Mouse (Mus musculus): Measurements from ENCODE around the gene Ttc3. TPM values are rescaled to one million over a fixed set of nuclear protein-coding genes. Genes with fewer than 3 reads are reported as not detected.

The Ttc3 gene
- polyA plus RNA-seq, 1 experiment, result 16.2 TPM

DNA sequence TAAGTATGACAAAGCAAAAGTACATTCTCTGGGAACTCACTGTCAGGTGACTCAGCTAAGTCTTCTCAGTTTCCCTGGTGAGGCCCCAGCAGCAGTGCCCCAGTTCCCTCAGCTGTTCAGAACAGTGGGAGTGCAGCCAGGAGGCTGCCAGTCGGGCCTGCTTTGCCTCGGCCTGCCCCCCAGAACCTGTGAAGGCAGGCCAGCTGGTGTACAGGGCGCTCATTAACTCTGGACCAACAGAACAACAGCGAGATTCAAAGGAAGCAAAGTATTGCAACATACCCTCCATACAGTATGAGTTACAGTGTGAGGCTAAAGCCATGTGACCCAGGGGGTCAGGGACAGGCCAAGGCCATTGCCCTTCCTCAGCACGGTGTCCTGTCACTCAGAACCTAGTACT is 127.5 kb downstream of the Ttc3 start:
- H3K27me3 ChIP-seq (ENCODE audit: control insufficient read depth, insufficient read depth, insufficient read length), result no peaks in the 10 kb centered on the region
- peaks cover 53% of the 10 kb centered on the region for H3K36me3 ChIP-seq (ENCODE audit: control insufficient read depth, insufficient read depth)
- H3K79me2 ChIP-seq (ENCODE audit: control insufficient read depth, insufficient read depth), result no peaks in the 10 kb centered on the region
- H3ac ChIP-seq (ENCODE audit: control insufficient read depth, insufficient read length, low read depth), result no peak overlapping the region
- no peak for TF ChIP-seq USF1 (IDR thresholded peaks at IDR 0.05; ENCODE audit: low read depth)
- no peak for TF ChIP-seq MAX (IDR thresholded peaks at IDR 0.05)
- no peak for TF ChIP-seq FOSL1 (IDR thresholded peaks at IDR 0.05; ENCODE audit: insufficient read depth, low read length, poor library complexity, severe bottlenecking)
- TF ChIP-seq MYOG (IDR thresholded peaks at IDR 0.05; ENCODE audit: control insufficient read depth, extremely low read depth, insufficient read length), result no peak
- peak; percentile 77 for TF ChIP-seq CEBPB (IDR thresholded peaks at IDR 0.05; ENCODE audit: low read depth)
- TF ChIP-seq MYOD1 (IDR thresholded peaks at IDR 0.05; ENCODE audit: control insufficient read depth, insufficient read length, low read depth), result peak; percentile 18
- no peak for TF ChIP-seq CTCF (IDR thresholded peaks at IDR 0.05; ENCODE audit: control insufficient read depth, insufficient read depth, insufficient read length)
- no peak overlapping the region for H3K4me3 ChIP-seq (ENCODE audit: insufficient read depth, poor library complexity, severe bottlenecking)
- H3K79me3 ChIP-seq (ENCODE audit: low read depth), result no peaks in the 10 kb centered on the region

DNA sequence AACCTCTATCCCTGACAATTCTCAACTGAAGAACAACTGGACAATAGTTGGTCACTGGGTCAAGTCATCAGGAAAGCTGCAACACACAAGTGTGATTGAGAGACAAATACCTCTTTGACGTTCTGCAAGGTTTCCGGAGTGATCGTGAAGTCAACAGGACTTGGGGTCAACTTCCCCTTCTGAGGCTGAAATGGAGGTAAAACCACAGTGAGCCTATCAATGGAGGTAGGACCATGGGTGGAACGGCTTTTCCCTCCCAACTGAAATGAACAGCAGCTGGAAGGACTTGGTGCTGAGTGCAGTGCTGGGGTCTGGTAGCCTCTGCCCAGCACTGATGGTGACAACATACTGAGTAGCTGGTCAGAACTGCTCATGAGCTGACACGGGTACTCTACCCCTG is 133.8 kb downstream of the Ttc3 start:
- TF ChIP-seq MYOG (IDR thresholded peaks at IDR 0.05; ENCODE audit: control insufficient read depth, extremely low read depth, insufficient read length) (no peak), MYOD1 (IDR thresholded peaks at IDR 0.05; ENCODE audit: control insufficient read depth, insufficient read length, low read depth) (no peak), CTCF (IDR thresholded peaks at IDR 0.05; ENCODE audit: control insufficient read depth, insufficient read depth, insufficient read length) (no peak), MAX (IDR thresholded peaks at IDR 0.05) (no peak), FOSL1 (IDR thresholded peaks at IDR 0.05; ENCODE audit: insufficient read depth, low read length, poor library complexity, severe bottlenecking) (no peak), CEBPB (IDR thresholded peaks at IDR 0.05; ENCODE audit: low read depth) (no peak), USF1 (IDR thresholded peaks at IDR 0.05; ENCODE audit: low read depth) (no peak)
- Histone ChIP-seq H3ac (ENCODE audit: control insufficient read depth, insufficient read length, low read depth) (no peak overlapping the region), H3K79me2 (ENCODE audit: control insufficient read depth, insufficient read depth) (no peaks in the 10 kb centered on the region), H3K4me3 (ENCODE audit: insufficient read depth, poor library complexity, severe bottlenecking) (no peak overlapping the region), H3K27me3 (ENCODE audit: control insufficient read depth, insufficient read depth, insufficient read length) (no peaks in the 10 kb centered on the region), H3K36me3 (ENCODE audit: control insufficient read depth, insufficient read depth) (peaks cover 57% of the 10 kb centered on the region), H3K79me3 (ENCODE audit: low read depth) (no peaks in the 10 kb centered on the region)

DNA sequence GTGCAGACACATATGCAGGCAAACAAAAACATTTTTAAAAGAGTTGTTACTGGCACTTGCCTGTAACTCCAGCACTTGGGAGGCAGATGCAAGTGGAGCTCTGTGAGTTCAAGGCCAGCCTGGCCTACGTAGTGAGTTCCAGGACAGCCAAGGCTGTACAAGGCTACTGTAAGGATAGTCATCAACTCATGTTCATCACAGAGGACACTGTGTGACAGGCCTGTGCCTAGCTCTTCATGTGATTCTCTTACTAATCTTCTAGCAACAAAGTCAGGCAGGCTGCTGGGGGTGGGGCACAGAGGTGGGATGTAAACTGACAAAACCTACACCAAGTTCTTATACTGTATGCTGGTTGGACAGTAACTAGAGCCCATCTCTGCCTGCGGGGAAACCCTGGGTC is 136.7 kb downstream of the Ttc3 start:
- no peak for TF ChIP-seq MYOD1 (IDR thresholded peaks at IDR 0.05; ENCODE audit: control insufficient read depth, insufficient read length, low read depth)
- TF ChIP-seq CEBPB (IDR thresholded peaks at IDR 0.05; ENCODE audit: low read depth), result no peak
- no peak for TF ChIP-seq FOSL1 (IDR thresholded peaks at IDR 0.05; ENCODE audit: insufficient read depth, low read length, poor library complexity, severe bottlenecking)
- no peak for TF ChIP-seq CTCF (IDR thresholded peaks at IDR 0.05; ENCODE audit: control insufficient read depth, insufficient read depth, insufficient read length)
- TF ChIP-seq MAX (IDR thresholded peaks at IDR 0.05), result no peak
- no peak for TF ChIP-seq USF1 (IDR thresholded peaks at IDR 0.05; ENCODE audit: low read depth)
- TF ChIP-seq MYOG (IDR thresholded peaks at IDR 0.05; ENCODE audit: control insufficient read depth, extremely low read depth, insufficient read length), result no peak
- Histone ChIP-seq H3K4me3 (ENCODE audit: insufficient read depth, poor library complexity, severe bottlenecking) (no peak overlapping the region), H3K27me3 (ENCODE audit: control insufficient read depth, insufficient read depth, insufficient read length) (no peaks in the 10 kb centered on the region), H3K79me2 (ENCODE audit: control insufficient read depth, insufficient read depth) (no peaks in the 10 kb centered on the region), H3K36me3 (ENCODE audit: control insufficient read depth, insufficient read depth) (peaks cover 46% of the 10 kb centered on the region), H3K79me3 (ENCODE audit: low read depth) (no peaks in the 10 kb centered on the region), H3ac (ENCODE audit: control insufficient read depth, insufficient read length, low read depth) (no peak overlapping the region)

DNA sequence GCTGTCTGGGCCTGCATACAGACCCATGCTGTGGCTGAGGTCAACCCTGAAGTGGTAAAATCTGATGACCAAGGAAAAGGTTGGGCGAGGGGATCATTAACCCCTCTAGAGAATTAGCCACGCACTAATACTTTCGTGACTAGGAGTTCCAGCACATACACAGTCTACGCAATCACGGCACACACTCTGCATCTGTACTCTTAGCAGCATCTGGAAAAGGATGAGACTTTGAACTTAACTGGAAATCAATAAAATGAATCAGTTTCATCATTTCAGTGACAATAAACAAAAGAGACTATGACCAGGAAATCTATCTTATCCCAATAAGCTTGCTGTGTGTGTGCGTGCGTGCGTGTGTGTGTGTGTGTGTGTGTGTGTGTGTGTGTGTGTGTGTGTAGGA is 138.4 kb downstream of the Ttc3 start:
- H3K36me3 ChIP-seq (ENCODE audit: control insufficient read depth, insufficient read depth), result peaks cover 50% of the 10 kb centered on the region

DNA sequence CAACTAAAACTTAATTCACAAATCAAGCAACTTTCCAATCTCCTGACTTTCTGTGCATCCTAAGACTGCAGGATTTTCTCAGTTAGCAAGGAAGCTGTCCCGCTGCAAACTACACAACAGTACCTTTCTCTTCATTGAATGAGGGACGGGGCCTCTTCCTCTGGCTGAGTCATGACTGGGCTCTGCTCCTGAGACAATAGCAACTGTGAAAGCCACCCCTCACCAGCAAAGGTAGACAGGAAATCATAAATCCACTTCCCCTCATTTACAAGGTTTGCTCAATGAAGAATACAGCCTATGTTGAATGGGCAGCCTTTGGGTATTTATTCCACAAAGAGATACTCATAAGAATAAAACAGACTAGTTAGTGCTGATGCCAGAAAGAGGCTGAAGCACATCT is 139.6 kb downstream of the Ttc3 start:
- H3K4me3 ChIP-seq (ENCODE audit: insufficient read depth, poor library complexity, severe bottlenecking), result no peak overlapping the region
- TF ChIP-seq CEBPB (IDR thresholded peaks at IDR 0.05; ENCODE audit: low read depth) (no peak), FOSL1 (IDR thresholded peaks at IDR 0.05; ENCODE audit: insufficient read depth, low read length, poor library complexity, severe bottlenecking) (no peak), MYOG (IDR thresholded peaks at IDR 0.05; ENCODE audit: control insufficient read depth, extremely low read depth, insufficient read length) (no peak), CTCF (IDR thresholded peaks at IDR 0.05; ENCODE audit: control insufficient read depth, insufficient read depth, insufficient read length) (no peak), MYOD1 (IDR thresholded peaks at IDR 0.05; ENCODE audit: control insufficient read depth, insufficient read length, low read depth) (no peak), USF1 (IDR thresholded peaks at IDR 0.05; ENCODE audit: low read depth) (no peak), MAX (IDR thresholded peaks at IDR 0.05) (no peak)
- peaks cover 1% of the 10 kb centered on the region for H3K79me3 ChIP-seq (ENCODE audit: low read depth)
- H3K27me3 ChIP-seq (ENCODE audit: control insufficient read depth, insufficient read depth, insufficient read length), result no peaks in the 10 kb centered on the region
- H3ac ChIP-seq (ENCODE audit: control insufficient read depth, insufficient read length, low read depth), result no peak overlapping the region
- H3K79me2 ChIP-seq (ENCODE audit: control insufficient read depth, insufficient read depth), result peaks cover 14% of the 10 kb centered on the region
- peaks cover 39% of the 10 kb centered on the region for H3K36me3 ChIP-seq (ENCODE audit: control insufficient read depth, insufficient read depth)

More for the DNA sequence above, 138.4 kb downstream of the Ttc3 start:
- H3ac ChIP-seq (ENCODE audit: control insufficient read depth, insufficient read length, low read depth), result no peak overlapping the region
- no peak overlapping the region for H3K4me3 ChIP-seq (ENCODE audit: insufficient read depth, poor library complexity, severe bottlenecking)
- TF ChIP-seq FOSL1 (IDR thresholded peaks at IDR 0.05; ENCODE audit: insufficient read depth, low read length, poor library complexity, severe bottlenecking) (no peak), CEBPB (IDR thresholded peaks at IDR 0.05; ENCODE audit: low read depth) (no peak), MYOG (IDR thresholded peaks at IDR 0.05; ENCODE audit: control insufficient read depth, extremely low read depth, insufficient read length) (no peak), CTCF (IDR thresholded peaks at IDR 0.05; ENCODE audit: control insufficient read depth, insufficient read depth, insufficient read length) (no peak), MYOD1 (IDR thresholded peaks at IDR 0.05; ENCODE audit: control insufficient read depth, insufficient read length, low read depth) (no peak), USF1 (IDR thresholded peaks at IDR 0.05; ENCODE audit: low read depth) (no peak), MAX (IDR thresholded peaks at IDR 0.05) (no peak)
- H3K79me3 ChIP-seq (ENCODE audit: low read depth), result peaks cover 1% of the 10 kb centered on the region
- H3K79me2 ChIP-seq (ENCODE audit: control insufficient read depth, insufficient read depth), result peaks cover 8% of the 10 kb centered on the region
- H3K27me3 ChIP-seq (ENCODE audit: control insufficient read depth, insufficient read depth, insufficient read length), result no peaks in the 10 kb centered on the region

DNA sequence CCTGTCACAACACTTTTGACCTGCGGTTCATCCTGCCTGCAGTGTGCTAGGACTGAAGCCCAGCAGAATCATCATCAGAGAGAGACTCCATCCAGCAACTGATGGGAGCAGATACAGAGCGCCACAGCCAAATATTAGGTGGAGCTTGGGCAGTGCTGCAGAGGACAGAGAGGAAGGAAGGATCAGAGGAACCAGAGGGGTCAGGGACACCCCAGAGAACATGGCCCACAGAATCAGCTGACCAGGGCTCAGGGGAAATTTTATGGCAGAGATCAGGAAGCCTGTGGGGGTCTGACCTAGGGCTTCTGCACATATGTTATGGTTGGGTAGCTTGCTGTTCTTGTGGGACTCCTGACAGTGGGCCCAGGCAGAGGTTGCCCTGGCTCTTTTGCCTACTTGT is 147.2 kb downstream of the Ttc3 start:
- no peak for TF ChIP-seq MAX (IDR thresholded peaks at IDR 0.05)
- TF ChIP-seq FOSL1 (IDR thresholded peaks at IDR 0.05; ENCODE audit: insufficient read depth, low read length, poor library complexity, severe bottlenecking), result no peak
- no peak for TF ChIP-seq USF1 (IDR thresholded peaks at IDR 0.05; ENCODE audit: low read depth)
- TF ChIP-seq MYOD1 (IDR thresholded peaks at IDR 0.05; ENCODE audit: control insufficient read depth, insufficient read length, low read depth), result no peak
- TF ChIP-seq MYOG (IDR thresholded peaks at IDR 0.05; ENCODE audit: control insufficient read depth, extremely low read depth, insufficient read length), result no peak
- no peak for TF ChIP-seq CTCF (IDR thresholded peaks at IDR 0.05; ENCODE audit: control insufficient read depth, insufficient read depth, insufficient read length)
- TF ChIP-seq CEBPB (IDR thresholded peaks at IDR 0.05; ENCODE audit: low read depth), result no peak
- peaks cover 7% of the 10 kb centered on the region for H3K79me3 ChIP-seq (ENCODE audit: low read depth)
- no peak overlapping the region for H3ac ChIP-seq (ENCODE audit: control insufficient read depth, insufficient read length, low read depth)
- H3K4me3 ChIP-seq (ENCODE audit: insufficient read depth, poor library complexity, severe bottlenecking), result no peak overlapping the region
- peaks cover 8% of the 10 kb centered on the region for H3K36me3 ChIP-seq (ENCODE audit: control insufficient read depth, insufficient read depth)
- H3K27me3 ChIP-seq (ENCODE audit: control insufficient read depth, insufficient read depth, insufficient read length), result no peaks in the 10 kb centered on the region
- peaks cover 64% of the 10 kb centered on the region for H3K79me2 ChIP-seq (ENCODE audit: control insufficient read depth, insufficient read depth)

Data from C2C12 (cell line).